Mouse (Mus musculus) liver, embryonic 12.5 days (tissue): ENCODE data around the gene Grb10. TPM values are rescaled to one million over a fixed set of nuclear protein-coding genes. Genes with fewer than 3 reads are reported as not detected.
A peak's percentile ranks its signal among the peaks of the same experiment; 100 is the strongest.

Experiments used
- ATAC-seq: fragments of 200-750 bp; cut with Nextera tagmentation; 2 replicates; pipeline ENCODE4 v1.8.0; 2017; ENCODE audit warnings: moderate number of reproducible peaks, mild to moderate bottlenecking, moderate library complexity
- H3K27ac ChIP-seq: fragments of 300-500 bp; sonication (generic); 2 replicates; pipeline ENCODE4 v1.5.1; 2016; ENCODE audit warnings: mild to moderate bottlenecking
- H3K27me3 ChIP-seq: fragments of 300-500 bp; sonication (generic); replicated peaks from 2 replicates; pipeline ENCODE4 v1.6.1; 2016; ENCODE audit warnings: mild to moderate bottlenecking, moderate library complexity
- H3K36me3 ChIP-seq: fragments of 300-500 bp; sonication (generic); 2 replicates; pipeline ENCODE4 v1.6.1; 2016; ENCODE audit warnings: mild to moderate bottlenecking, moderate library complexity
- H3K4me1 ChIP-seq: fragments of 300-500 bp; sonication (generic); 2 replicates; pipeline ENCODE4 v1.6.1; 2016
- H3K4me2 ChIP-seq: fragments of 300-500 bp; sonication (generic); 2 replicates; pipeline ENCODE4 v1.6.1; 2016; ENCODE audit warnings: mild to moderate bottlenecking, moderate library complexity
- H3K4me3 ChIP-seq: fragments of 300-500 bp; sonication (generic); 2 replicates; pipeline ENCODE4 v1.5.1; 2016; ENCODE audit warnings: mild to moderate bottlenecking, moderate library complexity
- H3K9ac ChIP-seq: fragments of 300-500 bp; sonication (generic); 2 replicates; pipeline ENCODE4 v1.6.1; 2016; ENCODE audit warnings: mild to moderate bottlenecking, moderate library complexity
- H3K9me3 ChIP-seq: fragments of 300-500 bp; sonication (generic); replicated peaks from 2 replicates; pipeline ENCODE4 v1.6.1; 2016; ENCODE audit warnings: mild to moderate bottlenecking, moderate library complexity
- WGBS: fragments of 180-500 bp; shearing (Covaris S2); methylation state at CpG from one replicate; pipeline ENCODE4 v1.1.7; 2016; ENCODE audit not compliant: insufficient replicate concordance; 5-methylcytosine and 5-hydroxymethylcytosine counted together
- polyA plus RNA-seq: library from polyadenylated mRNA; unstranded; fragments of >200 nt; fragmentation: Nextera tagmentation; extraction: Ambion mirVana; gene quantifications from 2 replicates; pipeline ENCODE4 v1.2.1, GENCODE M21; 2016

The Grb10 gene
- polyA plus RNA-seq, 1 experiment from 2014 or later: 206 TPM

- H3K36me3 ChIP-seq: no peaks in the 10 kb centered on the region
- H3K9me3 ChIP-seq: no peaks in the 10 kb centered on the region
- H3K27me3 ChIP-seq: no peaks in the 10 kb centered on the region
- H3K4me1 ChIP-seq: peaks cover 39% of the 10 kb centered on the region
- no peak overlapping the region for H3K9ac ChIP-seq
- no peak overlapping the region for H3K4me2 ChIP-seq
- ATAC-seq: no peak
- 67% methylated on average over 10 of the region's 10 CpGs for WGBS
- no peak overlapping the region for H3K4me3 ChIP-seq
- no peak overlapping the region for H3K27ac ChIP-seq
Measured at GRCm38 (mm10) chr11:11890139-11890741, 148.2 kb downstream of the Grb10 start.

DNA sequence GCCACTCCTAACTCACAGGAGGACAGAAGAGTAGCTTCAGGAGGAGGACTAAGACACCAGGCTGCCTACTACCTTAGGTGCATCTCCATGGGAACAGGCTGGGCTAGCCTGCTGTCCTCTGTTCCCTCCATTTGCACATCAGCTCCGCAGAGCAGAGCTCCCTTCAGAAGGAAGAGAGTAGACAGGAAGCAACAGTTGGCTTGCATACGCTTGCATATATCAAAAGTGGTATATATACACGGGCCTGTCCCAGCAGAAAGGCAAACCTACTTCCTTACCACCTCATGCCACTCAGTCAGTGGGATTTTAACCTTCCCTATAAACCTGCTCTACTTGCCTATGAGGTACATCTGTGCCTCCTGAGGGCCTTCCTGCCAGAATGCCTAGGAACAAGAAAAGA lies 149.8 kb downstream of the Grb10 start:
- Histone ChIP-seq H3K9ac (0 out of 2 replicates have a peak overlapping the region, but pooled peaks have one; percentile 10), H3K36me3 (no peaks in the 10 kb centered on the region), H3K4me2 (no peak overlapping the region), H3K27ac (peak overlapping the region; percentile 54; the same call in 1 of the 2 replicates), H3K9me3 (no peaks in the 10 kb centered on the region), H3K27me3 (no peaks in the 10 kb centered on the region), H3K4me3 (no peak overlapping the region), H3K4me1 (peaks cover 54% of the 10 kb centered on the region)
- ATAC-seq: no peak
- 41% methylated on average over 3 of the region's 3 CpGs for WGBS

GRCm38 (mm10) chr11:11888051-11888450 lies 150.4 kb downstream of the Grb10 start:
- no peak for ATAC-seq

GRCm38 (mm10) chr11:11886403-11886998 lies 152.0 kb downstream of the Grb10 start:
- Histone ChIP-seq H3K4me1 (peaks cover 76% of the 10 kb centered on the region), H3K36me3 (no peaks in the 10 kb centered on the region), H3K4me3 (no peak overlapping the region), H3K4me2 (peak overlapping the region; percentile 38), H3K9me3 (no peaks in the 10 kb centered on the region), H3K27me3 (no peaks in the 10 kb centered on the region), H3K27ac (peak overlapping the region; percentile 79), H3K9ac (peak overlapping the region; percentile 55)
- WGBS: 8% methylated on average over 4 of the region's 4 CpGs
- peak; percentile 48 for ATAC-seq

More at GRCm38 (mm10) chr11:11888051-11888450, 150.4 kb downstream of the Grb10 start:
- 66% methylated on average over 3 of the region's 3 CpGs for WGBS
- no peak overlapping the region for H3K4me2 ChIP-seq
- peaks cover 60% of the 10 kb centered on the region for H3K4me1 ChIP-seq
- H3K36me3 ChIP-seq: no peaks in the 10 kb centered on the region
- no peak overlapping the region for H3K4me3 ChIP-seq
- H3K27me3 ChIP-seq: no peaks in the 10 kb centered on the region
- no peaks in the 10 kb centered on the region for H3K9me3 ChIP-seq
- H3K27ac ChIP-seq: no peak overlapping the region
- no peak overlapping the region for H3K9ac ChIP-seq

- 30% methylated on average over 3 of the region's 3 CpGs for WGBS
- Histone ChIP-seq H3K4me1 (peaks cover 82% of the 10 kb centered on the region), H3K4me2 (peak overlapping the region; percentile 45), H3K9ac (no peak overlapping the region), H3K4me3 (no peak overlapping the region), H3K27me3 (no peaks in the 10 kb centered on the region), H3K36me3 (no peaks in the 10 kb centered on the region), H3K27ac (peak overlapping the region; percentile 75), H3K9me3 (no peaks in the 10 kb centered on the region)
- no peak for ATAC-seq
Measured at GRCm38 (mm10) chr11:11885921-11886320, 152.6 kb downstream of the Grb10 start.

DNA sequence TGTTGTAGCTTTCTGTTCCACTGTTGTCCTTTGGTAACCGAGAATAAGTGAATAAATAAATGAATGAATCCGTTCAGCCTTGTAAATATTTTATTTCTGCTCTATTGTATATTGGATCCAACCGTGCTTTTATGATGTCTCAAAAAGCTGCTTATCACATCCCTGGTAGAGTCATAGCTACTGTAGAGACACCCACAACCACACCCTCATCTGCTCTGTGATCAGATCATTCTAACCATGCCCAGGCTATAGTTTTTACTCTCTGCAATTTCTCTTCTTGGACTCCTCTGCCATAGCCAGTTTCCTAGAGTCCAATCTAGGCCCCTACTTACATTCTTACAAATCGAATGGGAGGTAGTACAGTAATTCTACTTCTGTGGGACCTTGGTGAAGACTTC lies 153.2 kb downstream of the Grb10 start:
- 29% methylated on average over 4 of the region's 4 CpGs for WGBS
- peak overlapping the region; percentile 45 for H3K4me2 ChIP-seq
- H3K9ac ChIP-seq: no peak overlapping the region
- no peak overlapping the region for H3K4me3 ChIP-seq
- H3K27ac ChIP-seq: peak overlapping the region; percentile 75
- ATAC-seq: peak; percentile 86
- no peaks in the 10 kb centered on the region for H3K27me3 ChIP-seq
- H3K9me3 ChIP-seq: no peaks in the 10 kb centered on the region
- no peaks in the 10 kb centered on the region for H3K36me3 ChIP-seq
- peaks cover 88% of the 10 kb centered on the region for H3K4me1 ChIP-seq

DNA sequence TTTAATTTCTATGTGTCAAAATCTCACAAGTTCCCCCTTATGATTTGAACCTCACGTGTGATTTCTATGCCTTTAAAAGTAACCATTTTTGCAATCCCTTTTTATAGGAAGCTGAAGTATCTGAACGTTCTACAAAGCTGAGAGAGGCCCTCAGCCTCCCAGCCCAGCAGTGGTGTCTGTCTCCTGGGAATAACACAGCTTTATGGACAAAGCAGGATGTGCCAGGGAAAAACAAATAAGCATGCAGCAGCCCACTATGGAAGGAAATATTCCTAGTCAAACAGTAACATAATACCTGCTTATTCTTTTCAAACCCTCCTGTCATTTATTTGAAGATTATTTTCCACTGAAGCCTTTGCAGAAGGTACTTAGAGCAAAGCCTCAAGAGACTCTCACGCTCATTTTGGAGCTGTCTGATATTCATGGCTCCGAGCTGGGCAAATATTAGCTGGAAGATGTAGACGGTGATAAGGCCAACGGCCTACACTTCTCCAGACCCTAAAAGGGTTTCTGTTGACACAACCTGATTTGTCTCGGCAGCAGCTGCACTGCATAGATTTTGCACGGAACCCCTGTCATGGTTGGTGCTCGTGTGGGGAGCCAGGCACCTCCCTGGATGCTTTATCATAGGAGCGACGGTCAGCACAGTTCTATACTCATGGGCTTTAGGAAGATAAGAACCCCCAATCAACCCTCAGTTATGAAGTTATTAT lies 153.8 kb downstream of the Grb10 start:
- Histone ChIP-seq H3K27ac (peak overlapping the region; percentile 75), H3K9me3 (no peaks in the 10 kb centered on the region), H3K9ac (no peak overlapping the region), H3K36me3 (no peaks in the 10 kb centered on the region), H3K27me3 (no peaks in the 10 kb centered on the region), H3K4me1 (peaks cover 94% of the 10 kb centered on the region), H3K4me3 (0 out of 2 replicates have a peak overlapping the region, but pooled peaks have one; percentile 5), H3K4me2 (peak overlapping the region; percentile 45)
- 19% methylated on average over 11 of the region's 11 CpGs for WGBS
- ATAC-seq: peak; percentile 93

DNA sequence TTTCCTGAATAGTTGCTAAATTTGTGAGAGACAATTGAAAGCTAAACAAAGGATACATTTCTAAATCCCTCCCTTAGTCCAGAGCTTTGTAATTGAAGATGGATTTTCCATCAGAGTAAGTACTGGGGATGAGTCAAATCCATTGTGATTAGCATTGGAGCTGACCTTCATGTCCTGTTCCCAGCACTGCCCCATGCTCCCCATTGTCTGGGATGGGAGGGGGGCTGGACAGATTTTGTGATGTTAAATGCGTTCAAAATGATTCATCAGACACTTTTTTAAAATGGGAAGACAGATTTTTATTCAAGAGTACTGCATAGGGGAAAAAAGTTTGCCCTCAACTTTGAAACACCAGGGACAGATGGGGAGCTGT lies 156.7 kb downstream of the Grb10 start:
- 70% methylated on average over 1 of the region's 1 CpGs for WGBS
- Histone ChIP-seq H3K4me3 (no peak overlapping the region), H3K4me1 (peaks cover 94% of the 10 kb centered on the region)

DNA sequence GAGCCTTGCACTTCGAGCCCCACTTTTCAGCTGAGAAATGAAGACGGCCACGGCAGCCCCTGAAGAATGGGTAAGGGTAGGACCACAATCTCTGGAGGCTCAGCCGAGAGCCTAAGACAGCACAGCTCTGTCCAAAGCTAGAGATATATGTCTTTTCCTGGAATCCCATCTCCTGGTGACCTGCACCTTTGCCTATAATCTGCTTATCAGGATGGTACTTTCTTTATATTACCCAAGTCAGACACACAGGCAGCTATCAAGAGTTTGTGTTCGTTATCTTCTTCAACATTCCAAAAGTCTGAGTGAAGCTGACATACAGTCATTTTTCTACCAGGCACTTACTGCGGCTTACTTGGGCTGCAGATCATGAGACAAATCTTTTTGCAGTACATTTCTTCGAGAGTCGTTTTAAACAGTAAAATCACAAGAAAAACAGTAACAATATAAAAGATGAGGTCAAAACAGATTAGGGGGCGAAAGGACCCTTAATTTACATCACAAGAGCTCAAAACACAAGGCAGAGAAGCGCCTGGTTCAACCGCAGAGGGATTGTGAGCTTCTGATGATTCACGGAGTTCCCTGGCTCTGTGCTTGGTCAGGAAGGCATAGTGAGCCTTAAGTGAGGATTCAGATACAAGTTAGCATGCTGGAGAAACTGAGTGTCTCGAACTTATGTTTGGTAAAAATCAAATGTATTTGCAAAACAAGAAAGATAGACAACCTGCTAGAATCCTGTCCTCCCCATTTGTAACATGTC lies 157.3 kb downstream of the Grb10 start:
- no peak overlapping the region for H3K27ac ChIP-seq
- H3K4me3 ChIP-seq: no peak overlapping the region
- peak overlapping the region; percentile 6; the same call in 1 of the 2 replicates for H3K4me2 ChIP-seq
- H3K9ac ChIP-seq: no peak overlapping the region
- H3K36me3 ChIP-seq: no peaks in the 10 kb centered on the region
- 35% methylated on average over 13 of the region's 13 CpGs for WGBS
- H3K27me3 ChIP-seq: no peaks in the 10 kb centered on the region
- H3K9me3 ChIP-seq: no peaks in the 10 kb centered on the region
- 0 out of 2 replicates have a peak, but pooled peaks have one; percentile 14 for ATAC-seq
- peaks cover 92% of the 10 kb centered on the region for H3K4me1 ChIP-seq

More for the DNA sequence above, 156.7 kb downstream of the Grb10 start:
- Histone ChIP-seq H3K27ac (no peak overlapping the region), H3K27me3 (no peaks in the 10 kb centered on the region), H3K36me3 (no peaks in the 10 kb centered on the region), H3K4me2 (no peak overlapping the region), H3K9ac (no peak overlapping the region), H3K9me3 (no peaks in the 10 kb centered on the region)
- ATAC-seq: no peak
